Mouse (Mus musculus) urinary bladder, postnatal 10 days (tissue): ENCODE data around the gene Cdh18.

Source experiments
- DNase-seq: peaks from one replicate; pipeline ENCODE4 v3.0.0; 2022; ENCODE audit warnings: low spot score

Gene Cdh18

DNA sequence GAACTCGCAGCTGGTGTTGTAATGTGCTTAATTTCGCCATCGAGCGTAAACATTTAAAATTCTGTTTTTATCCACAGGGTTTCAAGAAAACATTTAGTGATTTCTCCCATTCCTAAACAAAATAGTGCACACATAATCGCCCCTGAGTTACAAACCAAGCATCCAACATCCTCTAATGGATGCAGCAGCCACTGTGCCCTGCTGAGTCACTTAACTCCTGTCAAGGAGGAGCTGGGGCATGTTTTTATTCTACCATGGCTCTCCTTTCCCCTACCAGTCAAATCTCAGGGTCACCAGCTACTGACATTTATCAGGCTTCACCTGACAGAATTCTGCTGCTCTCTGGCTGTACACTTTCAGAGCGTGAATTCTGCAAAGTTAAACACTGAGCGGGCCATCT, 906.5 kb downstream of the Cdh18 start:
- no peak for DNase-seq

DNA sequence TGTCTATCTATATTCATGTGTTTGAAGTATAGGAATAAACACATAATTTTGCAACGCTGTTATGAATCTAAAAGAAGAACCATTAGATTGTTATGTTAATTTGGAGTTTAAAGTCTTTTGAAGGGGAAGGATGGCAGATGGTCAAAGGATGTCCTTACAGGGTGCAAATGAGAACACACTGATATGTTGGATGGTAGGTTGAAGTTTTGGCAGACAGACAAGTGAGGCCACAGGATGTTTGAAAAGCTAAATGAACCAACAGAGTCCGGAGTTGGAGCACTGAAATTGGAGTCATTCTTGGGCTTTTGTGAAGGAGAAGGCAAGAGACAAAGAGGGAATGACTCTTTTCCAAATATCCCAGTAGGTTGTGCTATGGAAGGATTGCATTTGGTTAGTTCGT, 908.6 kb downstream of the Cdh18 start:
- DNase-seq: no peak

DNA sequence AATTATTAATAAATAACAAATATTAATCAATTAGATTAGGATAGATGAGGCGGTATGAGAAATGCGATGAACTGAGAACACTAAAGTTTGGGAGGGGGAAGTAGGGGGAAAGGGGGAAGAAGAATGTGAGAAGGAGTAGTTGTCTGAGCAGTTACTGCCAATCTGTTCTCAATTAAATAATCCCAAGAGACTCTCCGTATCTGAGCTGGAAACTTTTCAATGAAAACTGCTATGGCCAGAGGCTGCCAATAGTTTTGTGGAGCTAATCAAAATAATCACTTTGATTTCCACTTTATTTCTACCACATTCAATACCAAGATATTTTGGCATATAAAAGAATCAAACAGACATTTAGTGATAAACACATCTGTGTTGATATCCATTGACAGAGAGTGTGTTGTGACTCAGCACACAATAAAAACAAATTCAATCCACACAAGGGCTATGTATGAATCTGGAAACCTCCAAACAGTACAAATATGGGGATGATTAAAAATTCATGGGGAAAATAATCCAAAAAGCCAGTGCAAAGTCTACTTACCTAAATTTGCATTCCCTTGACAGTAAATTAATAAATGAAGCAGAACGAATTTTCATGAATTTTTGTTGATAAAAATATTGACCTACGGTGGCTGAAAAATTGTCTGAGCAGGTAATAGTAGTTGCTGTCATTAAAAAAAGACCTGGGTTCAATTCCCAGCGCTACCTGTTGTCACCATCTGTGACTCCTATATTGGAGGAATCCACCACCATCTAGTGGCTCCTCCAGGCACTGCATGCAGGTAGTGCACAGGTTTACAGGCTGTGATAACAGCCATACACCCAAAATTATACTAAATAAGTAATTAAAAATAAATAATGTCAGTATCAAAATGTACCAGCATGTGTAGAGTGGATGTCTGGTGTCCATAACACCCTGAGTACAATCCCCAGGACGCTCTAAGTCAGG, 922.0 kb downstream of the Cdh18 start:
- DNase-seq: no peak

DNA sequence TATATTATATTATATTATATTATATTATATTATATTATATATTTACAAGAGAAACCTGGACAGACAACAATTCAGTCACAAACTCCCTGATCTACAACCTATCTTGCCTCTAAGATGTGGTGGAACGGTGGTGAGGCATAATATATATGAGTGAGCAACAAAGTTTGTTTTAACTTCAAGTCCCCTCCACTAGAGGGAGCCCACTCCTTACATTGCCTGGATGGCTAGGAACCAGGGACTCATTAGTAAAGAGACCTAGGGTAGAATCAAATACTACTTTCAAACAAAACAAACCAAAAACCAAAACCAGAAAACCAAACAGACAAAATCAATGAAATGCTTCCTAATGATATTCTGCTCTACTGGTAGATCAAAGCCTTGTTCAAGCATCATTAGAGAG, 937.5 kb downstream of the Cdh18 start:
- DNase-seq: no peak

DNA sequence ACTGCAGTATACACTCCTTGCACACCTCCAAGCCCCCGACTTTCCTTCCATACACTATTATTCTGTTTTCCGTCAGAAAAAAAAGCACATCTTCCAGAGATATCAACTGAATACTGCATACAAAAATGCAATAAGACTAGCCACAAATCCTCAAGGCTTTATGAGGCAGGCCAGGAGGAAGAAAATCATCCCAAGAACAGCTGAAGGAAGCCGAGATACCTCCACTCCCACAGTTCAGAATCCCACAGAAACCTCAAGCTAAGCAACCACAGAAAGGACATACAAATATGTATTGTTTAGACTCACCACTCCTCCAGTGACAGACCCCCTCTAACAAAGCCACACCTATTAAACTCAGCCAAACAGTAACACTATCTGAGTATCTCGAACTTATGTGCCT, 957.7 kb downstream of the Cdh18 start:
- no peak for DNase-seq

DNA sequence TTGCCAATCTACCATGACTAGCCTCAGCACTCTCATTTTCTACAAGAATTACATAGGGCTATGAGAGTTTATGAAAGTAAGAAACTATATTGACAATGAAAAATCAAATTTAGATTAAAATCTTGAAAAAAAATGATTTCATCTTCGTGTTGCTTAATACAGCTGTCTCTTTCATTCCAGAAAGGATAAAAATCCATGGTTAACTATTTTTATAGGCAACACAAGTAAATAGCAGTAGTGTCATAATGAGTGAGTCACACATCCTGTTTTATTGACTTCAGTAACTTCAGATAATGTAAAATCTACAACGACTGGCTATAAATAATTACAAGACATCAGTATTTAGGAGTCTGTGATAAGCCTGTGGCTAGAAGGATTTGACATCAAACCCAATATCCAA, 960.9 kb downstream of the Cdh18 start:
- DNase-seq: no peak

DNA sequence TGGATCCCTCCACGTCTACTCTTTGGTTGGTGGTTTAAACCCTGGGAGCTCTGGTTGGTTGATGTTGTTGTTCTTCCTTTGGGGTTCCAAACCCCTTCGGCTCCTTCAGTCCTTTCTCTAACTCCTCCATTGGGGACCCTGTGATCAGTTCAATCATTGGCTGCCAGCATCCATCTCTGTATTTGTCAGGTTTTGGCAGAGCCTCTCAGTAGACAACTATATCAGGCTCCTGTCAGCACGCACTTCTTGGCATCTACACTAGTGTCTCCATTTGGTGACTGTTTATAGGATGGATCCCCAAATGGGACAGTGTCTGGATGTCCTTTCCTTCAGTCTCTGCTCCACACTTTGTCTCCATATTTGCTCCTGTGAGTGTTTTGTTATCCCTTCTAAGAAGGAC, 967.0 kb downstream of the Cdh18 start:
- DNase-seq: no peak

DNA sequence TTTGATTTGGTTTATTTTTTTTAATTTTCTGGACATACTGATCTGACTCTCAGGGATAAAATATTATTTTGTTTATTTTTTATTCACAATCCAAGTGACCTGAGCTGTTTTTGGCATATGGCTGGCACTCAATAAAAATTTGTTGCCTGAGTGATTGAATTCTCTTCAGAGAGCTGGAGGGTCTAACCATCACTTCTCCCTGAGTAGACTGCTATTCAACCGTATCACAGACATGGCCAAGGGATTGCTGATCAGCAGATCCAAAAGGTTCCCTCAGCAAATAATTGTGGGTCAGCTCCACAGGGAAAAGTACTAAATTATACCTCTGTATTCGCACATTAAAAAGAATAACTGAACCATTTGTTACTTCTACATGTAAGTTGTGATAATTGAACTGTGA, 969.3 kb downstream of the Cdh18 start:
- no peak for DNase-seq
